In genomic region chr19:21855421-21856128, GRCm38 (mm10) we compare ENCODE assay signal across 15 mouse cellular contexts.
"Had no signal": no experiment of that assay in that cellular context is flagged by ENCODE, and none has a peak within 500 bp of the region (broad histone marks: within the 10 kb centered on the region; RNA-seq: fewer than 3 reads in every experiment).

No protein-coding gene starts in this region.

- ATAC-seq: liver, postnatal 0 days; lung, postnatal 0 days; midbrain, embryonic 13.5 days had no signal

- H3K4me2 ChIP-seq: limb, embryonic 13.5 days; lung, embryonic 14.5 days; midbrain, embryonic 13.5 days had no signal

- H3K9ac ChIP-seq: limb, embryonic 13.5 days; liver, embryonic 14.5 days; liver, postnatal 0 days; lung, embryonic 14.5 days; midbrain, embryonic 13.5 days had no signal

- DNase-seq: kidney, adult 9 months; kidney, postnatal 14 days; layer of hippocampus, adult 9-11 months; liver; liver, postnatal 0 days; lung, embryonic 14.5 days; thymus, adult 18-20 months; thymus, postnatal 36 days had no signal

- H3K4me3 ChIP-seq: layer of hippocampus, adult 2 months; limb, embryonic 10.5 days; limb, embryonic 13.5 days; midbrain, embryonic 13.5 days had no signal

- H3K4me1 ChIP-seq: limb, embryonic 10.5 days; limb, embryonic 13.5 days; midbrain, embryonic 13.5 days had no signal

- H3K27me3 ChIP-seq: limb, embryonic 13.5 days; midbrain, embryonic 13.5 days had no signal

- H3K9me3 ChIP-seq: limb, embryonic 10.5 days; midbrain, embryonic 13.5 days had no signal

- H3K27ac ChIP-seq: layer of hippocampus, adult 2 months; limb, embryonic 10.5 days; limb, embryonic 13.5 days; liver, embryonic 14.5 days; macrophage; midbrain, embryonic 13.5 days had no signal
